Mouse (Mus musculus): ENCODE measurements around the gene Ldhal6b. TPM values are rescaled to one million over a fixed set of nuclear protein-coding genes. Genes with fewer than 3 reads are reported as not detected.

The Ldhal6b gene
- polyA plus RNA-seq, 1 experiment from 2014 or later: not detected

GRCm38 (mm10) chr17:5439831-5440158, 21.2 kb upstream of the Ldhal6b start:
- ATAC-seq (peak; percentile 58), DNase-seq (ENCODE audit: low spot score) (no peak)
- Histone ChIP-seq H3K9ac (ENCODE audit: low read length) (peak overlapping the region; percentile 70), H3K4me3 (ENCODE audit: low read depth, low read length) (peak overlapping the region; percentile 48), H3K27ac (ENCODE audit: low read depth, low read length) (no peak overlapping the region), H3K27me3 (replicated peaks; ENCODE audit: control insufficient read depth, insufficient read depth, low read length) (no peaks in the 10 kb centered on the region), H3K9me3 (replicated peaks; ENCODE audit: control insufficient read depth, low read length) (no peaks in the 10 kb centered on the region), H3K4me2 (ENCODE audit: low read length) (peak overlapping the region; percentile 84), H3K36me3 (ENCODE audit: control insufficient read depth, insufficient read depth, low read length) (no peaks in the 10 kb centered on the region; the same call in 1 of the 2 replicates), H3K4me1 (ENCODE audit: control insufficient read depth, insufficient read depth, low read length) (peaks cover 9% of the 10 kb centered on the region)
- 0% methylated on average over 8 of the region's 8 CpGs for WGBS

DNA sequence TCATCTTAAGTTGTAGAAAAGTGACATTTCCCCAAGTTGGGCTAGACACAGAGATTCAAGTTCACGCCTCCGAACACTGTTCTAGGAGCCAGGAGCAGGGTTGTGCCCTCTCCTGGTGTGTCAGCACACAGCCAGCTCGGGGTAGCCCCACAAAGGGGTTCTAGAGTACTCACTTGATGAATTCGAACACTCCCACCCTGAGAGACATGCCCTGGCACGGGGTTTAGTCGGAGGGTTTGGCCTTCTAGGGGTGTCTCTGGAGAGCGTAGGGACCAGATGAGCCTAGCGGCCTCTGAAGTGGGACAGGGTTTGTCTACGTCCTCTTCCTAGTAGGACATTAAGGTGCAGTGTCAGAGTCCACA, 11.2 kb upstream of the Ldhal6b start:
- WGBS: 82% methylated on average over 9 of the region's 9 CpGs
- ATAC-seq: peak; percentile 67
- Histone ChIP-seq H3K9ac (ENCODE audit: low read length) (no peak overlapping the region), H3K4me3 (ENCODE audit: low read depth, low read length) (no peak overlapping the region), H3K9me3 (replicated peaks; ENCODE audit: control insufficient read depth, low read length) (no peaks in the 10 kb centered on the region), H3K4me2 (ENCODE audit: low read length) (no peak overlapping the region), H3K27me3 (replicated peaks; ENCODE audit: control insufficient read depth, insufficient read depth, low read length) (no peaks in the 10 kb centered on the region), H3K36me3 (ENCODE audit: control insufficient read depth, insufficient read depth, low read length) (peaks cover 23% of the 10 kb centered on the region), H3K27ac (ENCODE audit: low read depth, low read length) (peak overlapping the region; percentile 41; the same call in 1 of the 2 replicates), H3K4me1 (ENCODE audit: control insufficient read depth, insufficient read depth, low read length) (no peaks in the 10 kb centered on the region)
- DNase-seq (ENCODE audit: low spot score): no peak

DNA sequence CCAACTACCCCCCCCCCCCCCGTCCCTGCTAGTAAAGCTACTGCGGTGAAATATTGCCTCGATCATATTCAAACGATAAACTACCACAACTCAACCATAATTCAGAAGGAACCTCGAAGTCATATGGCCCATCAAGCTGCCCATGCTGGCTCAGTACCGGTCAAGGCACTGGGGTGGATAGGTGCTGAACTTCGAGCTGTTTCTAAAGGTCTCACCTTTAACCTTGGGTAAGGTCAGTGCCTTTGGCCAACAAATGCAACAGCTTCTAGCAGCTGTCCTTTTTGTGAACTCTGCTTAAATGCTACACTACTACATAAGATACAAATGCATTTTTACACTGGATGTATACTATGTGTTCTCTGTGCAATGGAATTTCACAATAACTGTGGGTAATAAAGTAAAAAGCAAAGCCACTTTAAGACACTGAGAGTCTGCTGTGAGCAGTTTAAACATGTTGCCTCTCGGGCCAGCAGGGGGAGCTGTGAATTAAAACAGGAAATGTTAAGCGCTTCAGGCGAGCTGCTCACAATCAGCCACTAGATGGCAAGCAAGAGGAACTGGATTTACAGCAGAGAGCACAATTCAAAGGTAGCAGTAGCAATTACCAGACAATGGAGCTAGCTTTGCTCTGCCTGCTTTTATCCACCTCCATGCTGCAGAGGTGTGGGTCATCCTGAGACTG, 10.7 kb upstream of the Ldhal6b start:
- ATAC-seq: peak; percentile 90
- Histone ChIP-seq H3K36me3 (ENCODE audit: control insufficient read depth, insufficient read depth, low read length) (peaks cover 23% of the 10 kb centered on the region), H3K4me3 (ENCODE audit: low read depth, low read length) (no peak overlapping the region), H3K4me1 (ENCODE audit: control insufficient read depth, insufficient read depth, low read length) (no peaks in the 10 kb centered on the region), H3K27ac (ENCODE audit: low read depth, low read length) (peak overlapping the region; percentile 41; the same call in 1 of the 2 replicates), H3K27me3 (replicated peaks; ENCODE audit: control insufficient read depth, insufficient read depth, low read length) (no peaks in the 10 kb centered on the region), H3K4me2 (ENCODE audit: low read length) (no peak overlapping the region), H3K9me3 (replicated peaks; ENCODE audit: control insufficient read depth, low read length) (no peaks in the 10 kb centered on the region), H3K9ac (ENCODE audit: low read length) (no peak overlapping the region)
- WGBS: 63% methylated on average over 10 of the region's 10 CpGs
- DNase-seq (ENCODE audit: low spot score): peak; percentile 98

DNA sequence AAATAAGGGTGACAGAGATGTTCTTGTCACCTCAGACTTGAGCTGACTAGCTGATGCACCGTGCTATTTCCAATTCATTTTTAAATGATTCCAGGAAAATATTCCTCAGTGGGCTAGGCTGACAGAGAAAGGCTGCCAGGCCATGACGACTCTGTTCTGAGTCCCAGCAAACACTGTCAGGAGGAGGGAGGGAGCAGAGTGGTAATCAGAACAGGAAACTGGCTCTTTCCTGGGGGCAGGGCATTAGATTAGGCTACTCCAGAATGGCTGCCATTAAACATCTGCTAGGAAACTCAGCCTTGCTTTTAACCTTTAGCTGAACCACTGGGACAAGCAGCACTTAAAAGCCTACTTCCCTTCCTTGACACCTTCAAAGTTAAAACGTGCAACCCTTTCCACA, 6.6 kb upstream of the Ldhal6b start:
- Histone ChIP-seq H3K4me3 (ENCODE audit: low read depth, low read length) (no peak overlapping the region), H3K4me1 (ENCODE audit: control insufficient read depth, insufficient read depth, low read length) (no peaks in the 10 kb centered on the region), H3K36me3 (ENCODE audit: control insufficient read depth, insufficient read depth, low read length) (0 out of 2 replicates have a peak, but pooled peaks cover 2% of the 10 kb centered on the region), H3K27me3 (replicated peaks; ENCODE audit: control insufficient read depth, insufficient read depth, low read length) (no peaks in the 10 kb centered on the region), H3K27ac (ENCODE audit: low read depth, low read length) (no peak overlapping the region), H3K9ac (ENCODE audit: low read length) (no peak overlapping the region), H3K9me3 (replicated peaks; ENCODE audit: control insufficient read depth, low read length) (no peaks in the 10 kb centered on the region), H3K4me2 (ENCODE audit: low read length) (no peak overlapping the region)
- WGBS: 70% methylated on average over 3 of the region's 3 CpGs
- DNase-seq (ENCODE audit: low spot score): no peak
- ATAC-seq: no peak

DNA sequence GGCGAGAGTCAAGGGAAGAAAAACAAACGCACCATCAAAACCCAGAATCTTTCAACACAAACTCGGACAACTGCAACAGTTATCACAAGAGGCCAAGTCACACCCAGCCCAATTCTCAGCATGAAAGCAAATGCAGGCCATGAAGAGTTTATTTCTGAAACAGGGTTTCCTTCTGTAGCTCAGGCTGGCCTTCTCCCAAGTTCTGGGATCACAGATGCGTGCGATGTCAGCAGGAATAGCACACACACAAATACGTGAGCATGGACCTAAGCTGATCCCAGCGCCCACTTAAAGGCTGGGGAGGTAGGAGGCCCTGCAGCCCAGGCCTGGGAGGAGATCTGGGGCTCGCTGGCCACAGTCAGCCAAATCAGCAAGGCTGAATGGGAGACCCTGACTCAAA, 5.6 kb upstream of the Ldhal6b start:
- Histone ChIP-seq H3K9ac (ENCODE audit: low read length) (no peak overlapping the region), H3K9me3 (replicated peaks; ENCODE audit: control insufficient read depth, low read length) (no peaks in the 10 kb centered on the region), H3K27ac (ENCODE audit: low read depth, low read length) (no peak overlapping the region), H3K4me2 (ENCODE audit: low read length) (no peak overlapping the region), H3K36me3 (ENCODE audit: control insufficient read depth, insufficient read depth, low read length) (0 out of 2 replicates have a peak, but pooled peaks cover 2% of the 10 kb centered on the region), H3K4me1 (ENCODE audit: control insufficient read depth, insufficient read depth, low read length) (no peaks in the 10 kb centered on the region), H3K27me3 (replicated peaks; ENCODE audit: control insufficient read depth, insufficient read depth, low read length) (no peaks in the 10 kb centered on the region), H3K4me3 (ENCODE audit: low read depth, low read length) (no peak overlapping the region)
- WGBS: 89% methylated on average over 8 of the region's 8 CpGs
- no peak for ATAC-seq
- DNase-seq (ENCODE audit: low spot score): no peak

GRCm38 (mm10) chr17:5421835-5422234, 3.3 kb upstream of the Ldhal6b start:
- Histone ChIP-seq H3K9ac (ENCODE audit: low read length) (no peak overlapping the region), H3K4me3 (ENCODE audit: low read depth, low read length) (no peak overlapping the region), H3K27me3 (replicated peaks; ENCODE audit: control insufficient read depth, insufficient read depth, low read length) (no peaks in the 10 kb centered on the region), H3K27ac (ENCODE audit: low read depth, low read length) (no peak overlapping the region), H3K4me2 (ENCODE audit: low read length) (no peak overlapping the region), H3K4me1 (ENCODE audit: control insufficient read depth, insufficient read depth, low read length) (no peaks in the 10 kb centered on the region), H3K36me3 (ENCODE audit: control insufficient read depth, insufficient read depth, low read length) (peaks cover 18% of the 10 kb centered on the region; the same call in 1 of the 2 replicates), H3K9me3 (replicated peaks; ENCODE audit: control insufficient read depth, low read length) (no peaks in the 10 kb centered on the region)
- WGBS: 54% methylated on average over 4 of the region's 4 CpGs
- DNase-seq (ENCODE audit: low spot score) (no peak), ATAC-seq (no peak)

DNA sequence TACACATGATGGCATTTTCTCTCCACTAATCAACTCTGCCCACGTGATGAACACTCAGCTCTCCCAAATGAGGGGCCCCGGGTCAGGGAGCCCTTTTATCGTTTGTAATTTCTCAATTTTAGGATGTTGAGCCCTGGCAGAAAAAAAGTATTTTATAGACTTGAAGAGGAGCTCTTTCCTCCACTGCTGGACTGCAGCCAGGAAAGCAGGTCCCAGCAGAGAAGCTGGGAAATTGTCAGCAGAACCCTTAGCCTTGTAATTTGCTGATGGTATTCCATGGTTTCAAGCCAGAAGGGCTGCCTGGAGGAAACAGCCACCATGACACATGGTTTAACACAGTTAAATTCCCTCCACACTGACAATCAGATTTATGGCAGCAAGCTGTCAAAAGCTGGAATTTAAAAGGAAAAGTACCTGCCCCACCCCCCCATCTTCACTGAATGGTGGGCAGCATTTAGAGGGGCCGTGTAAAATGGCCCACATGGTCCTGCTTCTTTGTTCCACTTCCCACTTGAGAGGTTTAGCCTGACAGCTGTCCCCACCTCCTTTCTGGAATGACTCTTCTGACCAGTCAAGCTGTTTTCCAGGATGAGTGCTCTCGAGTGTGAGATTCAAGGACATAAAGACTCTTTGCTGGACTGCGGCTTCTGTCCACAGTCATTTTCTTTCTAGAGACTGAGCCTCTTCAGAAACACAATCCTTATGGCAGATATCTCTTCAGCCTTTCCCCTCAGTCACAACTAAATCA, 1.4 kb upstream of the Ldhal6b start:
- Histone ChIP-seq H3K36me3 (ENCODE audit: control insufficient read depth, insufficient read depth, low read length) (peaks cover 18% of the 10 kb centered on the region; the same call in 1 of the 2 replicates), H3K4me3 (ENCODE audit: low read depth, low read length) (no peak overlapping the region), H3K9me3 (replicated peaks; ENCODE audit: control insufficient read depth, low read length) (no peaks in the 10 kb centered on the region), H3K9ac (ENCODE audit: low read length) (no peak overlapping the region), H3K27ac (ENCODE audit: low read depth, low read length) (no peak overlapping the region), H3K27me3 (replicated peaks; ENCODE audit: control insufficient read depth, insufficient read depth, low read length) (no peaks in the 10 kb centered on the region), H3K4me2 (ENCODE audit: low read length) (no peak overlapping the region), H3K4me1 (ENCODE audit: control insufficient read depth, insufficient read depth, low read length) (no peaks in the 10 kb centered on the region)
- ATAC-seq (no peak), DNase-seq (ENCODE audit: low spot score) (no peak)
- WGBS: 81% methylated on average over 6 of the region's 6 CpGs

DNA sequence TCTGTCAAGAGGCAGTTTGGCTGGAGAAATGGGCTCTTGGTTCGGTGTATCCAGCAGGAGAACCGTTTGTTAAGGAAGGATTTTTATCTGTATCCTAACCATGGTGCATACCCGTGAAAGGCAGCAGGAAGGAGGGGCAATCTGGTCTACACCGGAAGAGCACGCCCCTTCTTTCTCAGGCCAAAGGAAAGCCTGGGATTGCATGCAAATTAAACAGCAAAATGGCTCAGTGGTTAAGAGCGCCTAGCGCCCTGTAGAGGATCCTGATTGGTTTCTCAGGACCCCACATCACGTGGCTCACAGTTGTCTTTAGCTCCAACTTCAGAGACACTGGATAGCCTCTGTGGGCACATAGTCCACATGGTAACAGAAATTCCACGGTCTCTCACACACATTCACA, 489 bp upstream of the Ldhal6b start:
- H3K36me3 ChIP-seq (ENCODE audit: control insufficient read depth, insufficient read depth, low read length): peaks cover 18% of the 10 kb centered on the region; the same call in 1 of the 2 replicates
- H3K4me1 ChIP-seq (ENCODE audit: control insufficient read depth, insufficient read depth, low read length): no peaks in the 10 kb centered on the region
- H3K9ac ChIP-seq (ENCODE audit: low read length): no peak overlapping the region
- H3K4me2 ChIP-seq (ENCODE audit: low read length): no peak overlapping the region
- DNase-seq (ENCODE audit: low spot score): no peak
- H3K27ac ChIP-seq (ENCODE audit: low read depth, low read length): no peak overlapping the region
- no peak overlapping the region for H3K4me3 ChIP-seq (ENCODE audit: low read depth, low read length)
- no peak for ATAC-seq
- no peaks in the 10 kb centered on the region for H3K9me3 ChIP-seq (replicated peaks; ENCODE audit: control insufficient read depth, low read length)
- WGBS: 87% methylated on average over 9 of the region's 9 CpGs
- no peaks in the 10 kb centered on the region for H3K27me3 ChIP-seq (replicated peaks; ENCODE audit: control insufficient read depth, insufficient read depth, low read length)

DNA sequence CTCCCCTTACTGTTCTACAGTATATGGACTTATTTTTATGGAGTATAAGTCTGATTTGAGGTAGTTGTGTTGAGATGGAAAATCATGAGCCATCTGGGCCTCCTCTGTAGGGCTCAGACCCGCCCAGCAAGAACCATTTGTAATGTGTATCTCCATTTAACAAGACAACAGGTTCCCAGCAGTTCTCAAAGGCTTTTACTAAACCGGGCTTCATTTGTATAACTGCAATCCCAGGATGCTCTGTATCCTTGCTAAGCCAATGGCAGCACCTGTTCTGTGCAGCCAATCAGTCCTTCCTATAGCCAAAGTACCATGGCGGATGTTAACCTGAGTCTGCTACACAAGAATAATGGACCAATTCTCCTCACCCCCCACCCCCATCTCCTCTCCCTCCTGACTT, 2.0 kb downstream of the Ldhal6b start:
- ATAC-seq: no peak
- Histone ChIP-seq H3K36me3 (ENCODE audit: control insufficient read depth, insufficient read depth, low read length) (peaks cover 18% of the 10 kb centered on the region; the same call in 1 of the 2 replicates), H3K4me1 (ENCODE audit: control insufficient read depth, insufficient read depth, low read length) (no peaks in the 10 kb centered on the region), H3K9ac (ENCODE audit: low read length) (no peak overlapping the region), H3K27me3 (replicated peaks; ENCODE audit: control insufficient read depth, insufficient read depth, low read length) (no peaks in the 10 kb centered on the region), H3K4me3 (ENCODE audit: low read depth, low read length) (no peak overlapping the region), H3K27ac (ENCODE audit: low read depth, low read length) (no peak overlapping the region), H3K9me3 (replicated peaks; ENCODE audit: control insufficient read depth, low read length) (no peaks in the 10 kb centered on the region), H3K4me2 (ENCODE audit: low read length) (no peak overlapping the region)
- DNase-seq (ENCODE audit: low spot score): no peak
- WGBS: 90% methylated on average over 3 of the region's 3 CpGs

Data from forebrain, embryonic 14.5 days (tissue).